Mouse (Mus musculus): ENCODE measurements at regions not wholly inside any gene's neighbourhood (a gene's known extent, or its start where the extent isn't known, plus 50 kb on each side); places are given as distances from the start of the nearest gene placed in this dataset.
"Not testable (repeated sequence)": the region's sequence is repeated elsewhere in the genome, so short reads cannot be mapped to it uniquely, and the experiment has no call there.

DNA sequence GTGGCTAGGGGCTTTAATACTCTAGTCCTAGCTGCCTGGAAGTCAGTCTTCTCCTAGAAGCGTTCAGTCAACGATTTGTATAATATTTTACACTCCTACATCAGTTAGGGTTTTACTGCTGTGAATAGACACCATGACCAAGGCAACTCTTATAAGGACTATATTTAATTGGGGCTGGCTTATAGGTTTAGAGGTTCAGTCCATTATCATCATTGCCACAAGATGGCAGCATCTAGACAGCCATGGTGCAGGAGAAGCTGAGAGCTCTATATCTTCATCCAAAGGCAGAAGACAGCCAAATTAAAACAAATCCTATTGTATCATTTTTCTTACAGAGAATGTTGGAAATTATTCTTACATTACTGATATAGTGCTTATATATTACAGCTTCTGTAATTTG lies 167.0 kb upstream of the Ndn start:
- DNase-seq (ENCODE audit: low read depth, low spot score) = peak; percentile 1

- no peak for DNase-seq (ENCODE audit: low read depth, low spot score)
Measured at GRCm38 (mm10) chr7:62208529-62208928, 137.8 kb upstream of the Ndn start.

- DNase-seq (ENCODE audit: low read depth, low spot score) = peak; percentile 34
Measured at GRCm38 (mm10) chr7:62209117-62209700, 137.2 kb upstream of the Ndn start.

DNA sequence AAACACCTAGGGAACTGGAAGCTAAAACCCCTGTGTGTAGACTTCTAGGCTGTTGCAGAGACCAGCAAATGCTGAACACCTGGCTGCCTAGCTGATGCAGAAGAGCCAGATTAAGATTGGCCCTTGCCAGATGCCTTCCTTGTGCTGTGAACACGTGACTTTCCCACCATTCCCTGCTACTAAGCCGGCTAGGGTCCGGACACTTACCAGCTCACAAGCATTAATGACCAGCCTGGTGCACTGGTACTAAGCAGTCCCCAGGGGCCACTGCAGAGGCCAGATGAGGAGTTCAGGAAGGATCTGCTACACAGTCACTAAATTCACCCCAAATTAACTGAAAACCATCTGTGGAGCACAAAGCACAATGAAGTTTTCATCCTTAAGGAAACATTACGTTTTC lies 121.2 kb upstream of the Ndn start:
- no peak for DNase-seq (ENCODE audit: low read depth, low spot score)

DNA sequence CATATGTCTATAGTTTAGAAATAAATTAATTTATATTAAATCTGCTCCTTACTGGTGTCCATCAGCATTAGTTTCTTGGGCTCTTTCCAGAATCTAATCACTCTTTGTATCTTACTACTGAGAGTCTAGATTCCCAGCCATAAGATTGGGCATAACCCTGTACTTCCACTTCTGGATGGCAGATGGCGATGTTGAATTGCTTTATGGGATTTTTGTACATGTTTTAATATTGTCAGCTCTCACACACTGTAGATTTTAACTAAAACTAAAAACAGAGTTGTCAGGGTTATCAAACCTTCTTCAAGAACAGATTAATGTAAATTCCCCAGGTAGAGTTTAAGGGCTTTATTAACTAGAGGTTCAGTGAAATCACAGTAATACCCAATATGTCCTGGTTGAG lies 118.6 kb upstream of the Ndn start:
- no peak for DNase-seq (ENCODE audit: low read depth, low spot score)

GRCm38 (mm10) chr7:62230713-62231112 lies 115.7 kb upstream of the Ndn start:
- no peak for DNase-seq (ENCODE audit: low read depth, low spot score)

DNA sequence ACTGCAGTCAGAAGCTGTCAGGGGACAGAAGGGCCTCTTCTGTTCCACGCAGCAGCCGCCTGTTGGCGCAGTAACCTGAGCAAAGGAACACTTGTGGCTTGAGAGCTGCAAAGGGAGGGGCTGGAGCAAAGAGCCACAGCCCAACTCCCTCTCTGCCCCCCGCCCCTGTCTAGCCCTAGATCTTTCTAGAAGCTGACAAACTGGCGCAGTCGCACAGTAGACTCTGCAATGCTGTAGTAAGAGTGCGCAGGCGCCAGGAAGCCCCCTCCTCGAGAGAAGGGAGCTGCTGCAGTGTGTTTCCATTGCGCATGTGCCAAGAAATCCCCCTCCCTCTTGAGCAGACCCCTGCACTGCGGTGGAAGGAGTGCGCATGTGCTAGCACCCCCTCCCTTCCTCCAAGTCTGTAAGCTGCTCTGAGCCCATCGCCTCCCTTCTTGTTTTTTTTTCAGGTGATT lies 115.2 kb upstream of the Ndn start:
- peak; percentile 40 for DNase-seq (ENCODE audit: low read depth, low spot score)

DNA sequence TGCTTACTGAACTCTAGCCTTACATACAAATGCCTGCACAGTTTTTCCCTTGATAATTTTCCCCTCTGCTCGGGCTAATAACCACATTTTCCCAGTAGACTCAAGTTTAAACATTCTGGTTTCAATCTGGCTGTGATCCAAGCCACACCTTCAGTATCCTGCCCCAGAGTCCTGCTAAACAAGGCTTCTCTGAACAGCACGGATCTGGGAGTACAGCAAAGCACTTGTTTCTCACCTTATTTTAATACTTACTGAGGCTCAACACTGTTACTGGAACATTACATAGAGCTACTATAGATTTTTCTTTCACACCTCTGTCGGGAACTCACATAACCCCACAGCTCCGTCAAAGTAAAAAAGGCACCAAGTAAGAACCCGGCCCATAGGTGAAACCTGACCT lies 114.3 kb upstream of the Ndn start:
- no peak for DNase-seq (ENCODE audit: low read depth, low spot score)

DNA sequence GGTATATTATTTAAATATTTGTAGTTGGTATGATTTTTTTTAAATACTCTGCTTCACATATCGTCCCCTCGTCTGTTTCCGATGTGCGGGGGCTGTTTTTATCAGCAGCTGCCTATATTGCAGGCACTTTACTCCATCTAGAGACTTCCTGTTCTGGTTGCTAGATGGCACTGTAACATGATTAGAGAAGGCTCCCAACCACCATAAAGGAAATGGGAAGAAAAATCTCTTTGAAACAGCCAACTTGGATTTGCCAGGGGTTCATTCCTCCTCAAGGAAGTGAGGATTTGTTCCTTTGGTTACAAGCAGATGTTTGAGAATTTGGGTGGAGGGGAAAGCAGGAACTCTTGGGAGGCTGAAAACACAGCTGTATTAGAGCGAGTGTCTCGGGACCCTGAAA lies 112.3 kb upstream of the Ndn start:
- DNase-seq (ENCODE audit: low read depth, low spot score) = no peak

DNA sequence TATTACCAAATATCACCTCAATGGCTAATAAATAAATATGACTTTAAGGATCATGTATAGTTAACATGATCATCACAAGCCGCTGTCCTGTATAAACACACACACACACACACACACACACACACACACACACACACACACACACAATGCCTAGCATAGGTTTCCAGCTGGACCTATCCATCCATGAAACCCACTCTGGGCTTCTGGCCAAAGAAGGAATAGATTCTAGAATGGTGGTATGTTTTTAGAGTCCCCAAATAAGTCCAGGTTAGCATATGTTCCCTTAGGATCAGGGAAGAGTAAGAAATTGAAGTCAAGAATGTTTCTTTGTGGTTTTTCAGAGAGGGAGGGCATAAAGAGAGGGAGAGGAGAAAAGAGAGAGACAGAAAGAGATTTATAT lies 110.6 kb upstream of the Ndn start:
- DNase-seq (ENCODE audit: low read depth, low spot score) = no peak

DNA sequence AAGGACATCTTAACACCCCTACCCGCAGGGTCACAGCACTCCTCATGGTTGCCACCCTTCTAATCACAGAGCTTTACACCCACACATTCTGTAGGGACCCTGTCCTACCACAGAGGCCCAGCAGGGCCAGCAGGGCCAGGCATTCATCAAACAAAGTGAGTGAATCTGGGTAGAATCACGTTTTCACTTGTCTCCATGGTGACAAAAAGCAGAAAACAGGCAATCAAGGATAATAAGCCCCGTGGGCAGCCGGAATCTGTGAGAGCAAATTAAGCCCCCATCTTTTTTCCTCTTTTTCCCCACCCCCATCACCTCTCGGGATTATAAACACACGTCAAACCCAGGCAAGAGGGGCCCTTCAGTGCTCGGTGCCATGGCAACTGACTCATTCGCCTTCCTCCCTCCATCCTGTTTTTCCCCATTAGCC lies 84.7 kb upstream of the Ndn start:
- DNase-seq (ENCODE audit: low read depth, low spot score) = no peak

DNA sequence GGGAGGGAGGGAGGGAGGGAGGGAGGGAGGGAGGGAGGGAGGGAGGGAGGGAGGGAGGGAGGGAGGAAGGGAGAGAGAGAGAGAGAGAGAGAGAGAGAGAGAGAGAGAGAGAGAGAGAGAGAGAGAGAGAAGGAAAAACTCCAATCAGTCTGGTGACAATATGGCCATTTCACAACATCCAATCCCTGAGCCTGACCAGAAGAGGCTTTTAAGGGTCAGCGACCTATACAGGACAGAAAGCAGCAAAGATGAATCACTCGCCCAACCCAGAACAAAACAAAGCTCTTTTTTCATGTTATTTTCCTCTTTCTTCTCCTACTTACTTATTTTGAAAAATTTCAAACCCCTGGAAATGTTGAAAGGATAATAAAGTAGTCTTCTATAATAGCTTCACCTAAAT lies 84.2 kb upstream of the Ndn start:
- not testable (repeated sequence) for DNase-seq (ENCODE audit: low read depth, low spot score)

DNA sequence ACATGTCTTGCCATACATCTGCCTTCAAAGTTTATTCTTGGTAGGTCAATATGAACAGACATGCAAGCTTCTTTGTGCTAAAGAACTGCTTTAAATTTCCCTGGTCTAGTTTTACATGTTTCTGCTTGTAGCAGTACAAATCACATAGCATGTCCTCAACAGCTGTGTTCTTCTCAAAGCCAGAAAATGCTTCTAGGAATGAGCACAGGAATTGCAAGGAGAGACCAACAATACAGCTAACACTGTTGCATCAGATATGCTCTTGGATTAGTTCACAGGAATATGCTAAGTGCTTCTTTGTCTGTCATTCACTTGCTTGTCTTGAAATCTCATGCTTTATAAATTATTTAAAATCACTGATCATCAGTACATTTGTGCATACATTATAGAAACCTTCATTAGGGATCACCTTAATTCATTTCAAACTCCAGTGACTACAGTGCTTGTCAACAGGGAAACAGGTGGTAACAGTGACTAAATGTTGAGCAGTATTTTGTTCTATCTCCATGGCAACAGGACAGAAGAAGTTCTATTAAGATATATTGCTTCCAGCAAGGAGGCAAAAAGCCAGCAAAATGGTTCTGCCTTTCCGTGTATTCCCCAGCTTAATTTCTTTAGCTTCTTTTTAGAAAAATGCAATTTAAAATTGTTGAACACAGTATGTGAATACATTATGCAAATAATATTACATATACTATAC lies 77.1 kb upstream of the Ndn start:
- DNase-seq (ENCODE audit: low read depth, low spot score) = no peak

DNA sequence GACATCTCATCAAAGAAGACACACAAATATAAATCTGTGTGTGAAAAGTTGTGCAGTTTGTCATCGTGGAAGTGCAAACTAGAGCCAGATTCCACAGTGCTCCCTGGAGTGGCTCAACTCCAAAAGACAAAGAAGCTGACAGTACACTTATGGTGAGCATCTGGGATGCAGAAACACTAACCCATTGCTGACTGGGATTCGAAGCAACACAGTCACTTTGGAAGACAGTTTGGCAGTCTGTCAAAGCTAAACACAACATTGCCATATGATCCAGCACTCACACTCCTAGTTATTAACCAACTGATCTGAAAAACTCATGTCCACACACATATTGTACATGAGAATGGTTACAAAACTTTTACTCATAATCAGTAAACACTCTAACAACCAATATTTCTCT lies 70.2 kb upstream of the Ndn start:
- DNase-seq (ENCODE audit: low read depth, low spot score) = no peak

- no peak for DNase-seq (ENCODE audit: low read depth, low spot score)
Measured at GRCm38 (mm10) chr7:62278492-62278891, 67.9 kb upstream of the Ndn start.

DNA sequence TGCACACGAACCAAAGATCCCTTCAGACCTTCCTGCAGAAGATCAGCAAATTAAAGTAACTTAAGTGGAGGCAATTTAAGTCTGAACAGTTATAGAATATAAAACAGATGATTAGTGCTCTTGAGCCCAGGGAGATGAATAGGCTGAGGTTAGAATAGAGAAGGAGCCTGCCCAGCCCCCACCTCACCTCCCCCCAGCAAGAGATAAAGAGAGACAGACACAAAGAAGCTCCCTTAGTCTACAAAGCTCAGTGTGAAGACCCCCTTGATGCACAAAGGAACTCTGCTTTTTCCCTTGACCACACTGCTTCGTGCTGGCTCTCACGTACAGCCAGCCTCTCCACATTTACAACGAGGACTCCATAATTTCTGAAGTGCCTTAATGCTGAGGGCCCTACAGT lies 67.3 kb upstream of the Ndn start:
- no peak for DNase-seq (ENCODE audit: low read depth, low spot score)

Measured in WW6 (cell line).